ENCODE assay signal across 9 mouse cellular contexts in genomic region chr8:94999004-94999403, GRCm38 (mm10). TPM values are rescaled to one million over a fixed set of nuclear protein-coding genes. Genes with fewer than 3 reads are reported as not detected.
DNase-seq lines count a peak whose midpoint lies in the region; ATAC-seq and TF ChIP-seq lines count a peak whose summit lies in the region.
"Had no signal": no experiment of that assay in that cellular context is flagged by ENCODE, and none has a peak within 500 bp of the region (broad histone marks: within the 10 kb centered on the region; RNA-seq: fewer than 3 reads in every experiment).

No protein-coding gene starts in this region.

- H3K4me2 ChIP-seq in lung, embryonic 15.5 days = no peak overlapping the region
- H3K4me2 ChIP-seq in liver, embryonic 12.5 days = peak overlapping the region; percentile 25; the same call in 1 of the 2 replicates
- H3K4me2 ChIP-seq in stomach, embryonic 16.5 days (ENCODE audit: low read depth, low read length) = no peak overlapping the region

- TF ChIP-seq CTCF in lung, adult 2 months (IDR thresholded peaks at IDR 0.05; ENCODE audit: insufficient read depth, low read length) = no peak

- H3K9me3 ChIP-seq in lung, embryonic 15.5 days = no peaks in the 10 kb centered on the region
- no peaks in the 10 kb centered on the region for H3K9me3 ChIP-seq in liver, embryonic 12.5 days (replicated peaks)
- no peaks in the 10 kb centered on the region for H3K9me3 ChIP-seq in stomach, embryonic 16.5 days (replicated peaks; ENCODE audit: control insufficient read depth, low read length)

- peaks cover 52% of the 10 kb centered on the region for H3K4me1 ChIP-seq in lung, embryonic 15.5 days
- peaks cover 35% of the 10 kb centered on the region for H3K4me1 ChIP-seq in lung, adult 2 months (ENCODE audit: control insufficient read depth, insufficient read depth, low read length)
- H3K4me1 ChIP-seq in liver, embryonic 12.5 days = peaks cover 86% of the 10 kb centered on the region
- peaks cover 21% of the 10 kb centered on the region for H3K4me1 ChIP-seq in stomach, embryonic 16.5 days (ENCODE audit: control insufficient read depth, insufficient read depth, low read length)

- no peak overlapping the region for H3K9ac ChIP-seq in lung, embryonic 15.5 days
- 0 out of 2 replicates have a peak overlapping the region, but pooled peaks have one; percentile 12 for H3K9ac ChIP-seq in liver, embryonic 12.5 days
- H3K9ac ChIP-seq in stomach, embryonic 16.5 days (ENCODE audit: low read length) = no peak overlapping the region

- WGBS in lung, embryonic 15.5 days = 60% methylated on average over 6 of the region's 6 CpGs
- 45% methylated on average over 6 of the region's 6 CpGs for WGBS in lung, adult 2 months
- WGBS in liver, embryonic 12.5 days (ENCODE audit: insufficient replicate concordance) = 47% methylated on average over 6 of the region's 6 CpGs
- 55% methylated on average over 6 of the region's 6 CpGs for WGBS in stomach, embryonic 16.5 days

- no peaks in the 10 kb centered on the region for H3K27me3 ChIP-seq in lung, embryonic 15.5 days
- H3K27me3 ChIP-seq in liver, embryonic 12.5 days (replicated peaks) = no peaks in the 10 kb centered on the region
- H3K27me3 ChIP-seq in stomach, embryonic 16.5 days (ENCODE audit: control insufficient read depth, insufficient read depth, low read length) = no peaks in the 10 kb centered on the region

- peaks cover 9% of the 10 kb centered on the region; the same call in 1 of the 2 replicates for H3K36me3 ChIP-seq in lung, embryonic 15.5 days
- H3K36me3 ChIP-seq in liver, embryonic 12.5 days = peaks cover 77% of the 10 kb centered on the region
- H3K36me3 ChIP-seq in stomach, embryonic 16.5 days (ENCODE audit: control insufficient read depth, insufficient read depth, low read length) = no peaks in the 10 kb centered on the region

- no peak; the same call in 1 of the 2 replicates for TF ChIP-seq POLR2A in lung, adult 2 months (IDR thresholded peaks at IDR 0.05; ENCODE audit: borderline replicate concordance, extremely low read depth, low read depth, low read length)

- ATAC-seq in lung, embryonic 15.5 days (ENCODE audit: borderline replicate concordance, extremely low read depth, low FRiP score, low TSS enrichment) = no peak
- ATAC-seq in liver, embryonic 12.5 days = no peak
- ATAC-seq in stomach, embryonic 16.5 days (ENCODE audit: insufficient read depth, low FRiP score) = no peak

- H3K4me3 ChIP-seq in lung, embryonic 15.5 days = no peak overlapping the region
- H3K4me3 ChIP-seq in lung, adult 2 months (replicated peaks; ENCODE audit: extremely low read depth, low read depth, low read length) = no peak overlapping the region
- H3K4me3 ChIP-seq in liver, embryonic 12.5 days = no peak overlapping the region
- H3K4me3 ChIP-seq in stomach, embryonic 16.5 days (replicated peaks; ENCODE audit: low read length) = no peak overlapping the region

- H3K27ac ChIP-seq in lung, embryonic 15.5 days = peak overlapping the region; percentile 71
- peak overlapping the region; percentile 71 for H3K27ac ChIP-seq in liver, embryonic 12.5 days
- H3K27ac ChIP-seq in stomach, embryonic 16.5 days (ENCODE audit: low read length) = peak overlapping the region; percentile 64

- no peak for DNase-seq in lung, adult 2 months
- peak; percentile 50 to 59 for DNase-seq in heart, postnatal 36 days
- DNase-seq in cerebellum, adult 8-10 months = no peak
- DNase-seq in urinary bladder, postnatal 25 days (ENCODE audit: low spot score) = no peak
- DNase-seq in thymus, adult 18-20 months = no peak

- intact Hi-C loops in heart, postnatal 36 days (cut with DNase I) = no loop called here

RNA-seq across cellular contexts. Expression of gene Adgrg3, which starts 18.5 kb away (rescaled TPM):
- 4.3 and 5.2 TPM in 2 replicates for polyA plus RNA-seq in lung, embryonic 15.5 days (2015; fragmentation: Nextera tagmentation; extraction: Ambion mirVana)
- 15.4 and 18.9 TPM in 2 replicates for polyA plus RNA-seq in lung, adult 2 months (2012; rRNA removed)
- 1 to 10 TPM; 1.9 to 2.1 TPM for total RNA-seq in heart, postnatal 36 days (2021)
- 7.9 and 8.7 TPM in 2 replicates for polyA plus RNA-seq in liver, embryonic 12.5 days (2016; fragmentation: Nextera tagmentation; extraction: Ambion mirVana)
- polyA plus RNA-seq in stomach, embryonic 16.5 days (2015; fragmentation: Nextera tagmentation; extraction: Ambion mirVana) = 3.2 and 3.7 TPM in 2 replicates
- total RNA-seq: MEL had no signal

RNA-seq across cellular contexts. Expression of gene Adgrg1, which starts 24.5 kb away (rescaled TPM):
- 35.4 and 35.6 TPM in 2 replicates for polyA plus RNA-seq in lung, embryonic 15.5 days (2015; fragmentation: Nextera tagmentation; extraction: Ambion mirVana)
- 192 and 233 TPM in 2 replicates for polyA plus RNA-seq in lung, adult 2 months (2012; rRNA removed)
- 10 to 100 TPM; 42.5 to 62.0 TPM for total RNA-seq in heart, postnatal 36 days (2021)
- 78.5 and 80.9 TPM in 2 replicates for polyA plus RNA-seq in liver, embryonic 12.5 days (2016; fragmentation: Nextera tagmentation; extraction: Ambion mirVana)
- 51.1 and 65.2 TPM in 2 replicates for polyA plus RNA-seq in stomach, embryonic 16.5 days (2015; fragmentation: Nextera tagmentation; extraction: Ambion mirVana)

RNA-seq across cellular contexts. Expression of gene Drc7, which starts 55.9 kb away (rescaled TPM):
- polyA plus RNA-seq in lung, embryonic 15.5 days (2015; fragmentation: Nextera tagmentation; extraction: Ambion mirVana) = 0.61 and 0.83 TPM in 2 replicates
- 14.0 and 18.5 TPM in 2 replicates for polyA plus RNA-seq in lung, adult 2 months (2012; rRNA removed)
- total RNA-seq in heart, postnatal 36 days (2021) = not detected
- polyA plus RNA-seq in liver, embryonic 12.5 days (2016; fragmentation: Nextera tagmentation; extraction: Ambion mirVana) = 0.14 and 0.37 TPM in 2 replicates
- 0.14 TPM in 1 of 2 replicates, not detected in the other for polyA plus RNA-seq in stomach, embryonic 16.5 days (2015; fragmentation: Nextera tagmentation; extraction: Ambion mirVana)

Comparison
In these comparisons a context has a peak if more than half of its experiments do, and no peak if none do; other contexts are left out.
1. DNase-seq: peak in heart, postnatal 36 days (2 of 2); none in lung, adult 2 months (single experiment), cerebellum, adult 8-10 months (single experiment), urinary bladder, postnatal 25 days (single experiment) and thymus, adult 18-20 months (0 of 2).
2. Peak in every context shown above with its lines, with median percentiles within 50 percentile points of each other: H3K27ac ChIP-seq.